Mouse (Mus musculus): ENCODE measurements at regions not wholly inside any gene's neighbourhood (a gene's known extent, or its start where the extent isn't known, plus 50 kb on each side); places are given as distances from the start of the nearest gene placed in this dataset.

DNA sequence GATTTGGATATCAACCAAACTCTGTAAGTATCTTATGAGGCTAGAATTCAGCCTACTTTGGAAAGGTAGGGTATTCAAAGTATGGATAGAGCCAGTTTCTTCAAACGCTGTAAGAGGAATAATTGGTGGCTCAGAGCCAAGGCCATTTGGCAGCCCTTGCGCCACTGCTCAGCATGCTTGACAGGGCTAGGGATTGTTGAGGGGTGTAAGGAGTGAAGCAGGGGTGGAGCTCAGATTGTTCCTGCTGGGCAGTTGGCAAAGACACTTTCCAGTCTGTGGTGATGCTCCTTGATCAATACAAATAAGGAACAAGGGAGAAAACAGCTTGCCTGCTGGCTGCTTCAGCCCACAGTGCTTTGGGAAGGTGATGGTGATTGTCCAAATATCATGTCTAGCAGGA lies 181.9 kb downstream of the Kcna5 start:
- no peak for DNase-seq (ENCODE audit: low spot score)

DNA sequence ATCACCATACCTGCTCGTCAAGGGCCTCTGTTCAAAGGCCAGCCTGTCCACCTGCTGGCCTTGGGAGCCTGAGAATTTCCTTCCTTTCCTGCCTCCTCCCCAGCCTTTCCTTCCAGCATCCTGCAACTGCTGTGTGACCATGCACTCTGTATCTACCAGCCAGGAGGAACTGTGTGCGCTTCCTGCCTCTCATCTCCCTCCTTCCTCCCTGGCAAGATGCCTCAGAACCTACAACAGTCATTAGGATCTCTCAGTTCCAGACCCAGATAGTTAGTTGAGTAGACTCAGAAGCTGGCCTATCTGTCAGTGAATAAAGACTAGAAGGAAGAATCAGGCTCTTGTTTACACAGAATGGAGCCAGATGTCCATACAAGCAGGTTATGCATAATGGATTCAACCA lies 183.8 kb upstream of the Ntf3 start:
- DNase-seq (ENCODE audit: low spot score): no peak

- DNase-seq (ENCODE audit: low spot score): no peak
These were observed 183.2 kb upstream of the Ntf3 start for GRCm38 (mm10) chr6:126349905-126350304.

DNA sequence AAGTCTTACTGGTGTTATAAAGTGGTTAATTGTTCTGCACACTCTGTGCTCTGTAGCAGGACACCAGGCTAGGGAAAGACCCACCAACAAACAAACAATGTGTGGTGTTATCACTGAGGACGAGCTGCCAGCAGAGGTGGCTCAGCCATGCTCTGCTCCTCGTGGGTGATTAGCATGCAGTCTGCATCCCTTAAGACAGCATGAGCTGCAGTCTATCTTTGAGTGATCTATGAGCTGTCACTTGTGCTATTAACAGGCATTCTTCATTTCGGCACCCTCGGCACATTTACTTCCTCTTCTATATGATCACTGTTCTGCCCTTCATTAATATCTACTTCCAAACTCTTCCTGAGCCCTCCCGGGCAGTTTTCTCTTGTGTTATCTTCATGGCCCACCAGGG lies 178.5 kb upstream of the Ntf3 start:
- no peak for DNase-seq (ENCODE audit: low spot score)

- DNase-seq (ENCODE audit: low spot score): no peak
These were observed 173.4 kb upstream of the Ntf3 start for GRCm38 (mm10) chr6:126340098-126340610.

GRCm38 (mm10) chr6:126337711-126338110 lies 171.0 kb upstream of the Ntf3 start:
- DNase-seq (ENCODE audit: low spot score): no peak

- no peak for DNase-seq (ENCODE audit: low spot score)
These were observed 167.5 kb upstream of the Ntf3 start for GRCm38 (mm10) chr6:126334258-126334657.

GRCm38 (mm10) chr6:126327187-126327586 lies 160.5 kb upstream of the Ntf3 start:
- DNase-seq (ENCODE audit: low spot score): no peak

DNA sequence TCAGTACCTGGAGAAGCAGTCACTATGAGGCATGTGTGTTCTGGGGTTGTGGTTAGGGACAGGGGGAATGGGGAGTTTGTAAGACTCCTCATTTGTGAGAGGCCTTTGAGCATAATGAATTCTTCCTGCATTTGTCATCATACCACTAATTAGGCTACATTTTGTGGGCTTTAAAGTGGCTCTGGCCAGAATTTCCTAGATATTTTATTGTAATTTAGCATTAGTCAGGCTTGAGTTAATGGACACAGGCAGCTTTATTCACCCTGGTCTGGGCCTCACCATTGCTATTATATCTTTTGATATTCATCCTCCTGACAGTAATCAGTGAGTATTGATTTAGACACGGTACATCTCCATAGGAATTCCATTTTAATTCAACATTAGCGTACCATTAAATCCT lies 151.8 kb upstream of the Ntf3 start:
- DNase-seq (ENCODE audit: low spot score): no peak

DNA sequence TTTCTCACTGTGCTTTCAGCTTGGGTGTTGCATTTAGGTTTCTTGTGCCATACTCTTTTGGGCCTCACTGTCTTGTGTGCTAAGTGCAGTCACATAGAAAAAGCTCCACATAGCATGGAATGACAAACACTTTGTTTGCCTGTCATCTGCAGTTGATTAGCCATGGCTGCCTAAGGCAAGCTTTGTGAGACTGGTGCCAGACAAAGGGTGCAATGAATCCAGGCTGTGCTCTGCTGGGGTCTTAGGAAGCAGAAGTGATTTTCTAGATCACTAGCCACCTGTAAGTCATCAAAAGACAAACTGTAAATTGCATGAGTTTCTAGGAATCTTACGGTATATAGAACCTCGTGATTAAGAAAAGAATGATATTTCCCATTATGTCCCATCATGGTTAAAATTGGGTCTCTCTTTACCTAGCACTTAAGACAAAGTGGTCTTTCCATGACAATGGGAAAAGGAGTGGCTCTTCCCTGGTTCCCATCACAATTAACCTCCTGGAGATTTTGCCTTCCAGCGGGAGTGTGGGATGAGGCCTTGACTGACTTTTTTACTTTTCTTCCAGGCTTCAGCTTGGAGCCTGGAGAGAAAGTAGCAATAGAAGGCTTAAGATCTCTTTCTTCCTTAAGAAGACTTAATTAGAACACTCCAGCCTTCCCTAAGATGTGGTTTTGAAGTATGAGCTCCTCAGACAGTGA lies 144.2 kb upstream of the Ntf3 start:
- DNase-seq (ENCODE audit: low spot score): no peak

GRCm38 (mm10) chr6:126303086-126303485 lies 136.4 kb upstream of the Ntf3 start:
- no peak for DNase-seq (ENCODE audit: low spot score)

GRCm38 (mm10) chr6:126291581-126291980 lies 124.9 kb upstream of the Ntf3 start:
- DNase-seq (ENCODE audit: low spot score): no peak

- no peak for DNase-seq (ENCODE audit: low spot score)
These were observed 120.5 kb upstream of the Ntf3 start for GRCm38 (mm10) chr6:126287166-126287565.

DNA sequence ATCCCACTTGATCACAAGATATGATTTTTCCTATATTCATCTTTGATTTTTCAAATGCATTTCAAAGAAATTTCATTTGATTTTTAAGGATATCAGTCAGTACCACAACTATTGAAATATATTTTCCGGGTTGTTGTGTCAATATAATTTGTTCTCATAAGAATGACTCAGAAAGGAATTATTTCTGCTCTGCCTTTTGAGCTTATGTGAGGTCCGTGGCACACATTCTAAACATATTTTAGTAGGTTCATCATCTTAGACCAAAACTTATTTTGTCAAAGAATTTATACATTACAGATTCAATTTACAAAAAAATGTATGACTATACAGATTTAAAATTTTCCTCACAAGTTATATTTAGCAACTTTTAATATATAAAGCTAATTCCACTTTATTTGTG lies 119.5 kb upstream of the Ntf3 start:
- no peak for DNase-seq (ENCODE audit: low spot score)

DNA sequence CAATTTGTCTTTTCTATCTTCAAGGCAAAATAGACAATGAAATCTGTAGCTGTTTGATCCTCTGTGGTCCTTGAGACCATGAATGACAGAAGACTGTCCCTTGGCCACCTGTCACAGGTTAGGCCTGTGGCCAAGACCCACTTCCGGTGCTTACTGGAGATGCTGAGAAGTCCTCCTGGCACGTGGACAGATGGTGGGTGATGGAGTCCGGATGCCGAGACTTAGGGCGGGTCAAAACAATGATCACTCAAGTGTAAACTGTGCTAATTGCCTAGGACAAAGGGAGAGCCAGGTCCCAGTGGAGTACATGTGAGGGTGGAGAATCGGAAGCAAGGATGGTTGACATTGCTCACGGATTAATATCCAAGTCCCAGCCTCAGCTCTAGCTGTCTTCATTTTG lies 117.7 kb upstream of the Ntf3 start:
- no peak for DNase-seq (ENCODE audit: low spot score)

DNA sequence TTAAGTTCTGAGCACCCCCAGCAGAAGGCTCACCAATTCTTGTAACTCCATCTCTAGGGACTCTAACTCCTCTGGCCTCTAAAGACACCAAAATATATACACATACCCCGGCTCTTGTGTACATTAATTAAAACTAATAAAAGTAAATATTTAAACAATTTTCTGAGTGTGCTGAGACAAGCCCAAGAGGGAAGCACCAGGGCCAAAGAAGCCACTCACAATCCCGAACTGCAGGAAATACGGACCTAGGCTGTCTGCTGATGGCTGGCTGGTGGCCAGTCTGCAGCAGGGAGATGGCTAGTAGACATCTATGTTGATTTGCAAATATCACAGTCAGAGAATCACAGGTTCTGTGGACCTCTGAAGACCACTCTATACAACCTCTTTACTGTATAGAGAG lies 113.6 kb upstream of the Ntf3 start:
- no peak for DNase-seq (ENCODE audit: low spot score)

DNA sequence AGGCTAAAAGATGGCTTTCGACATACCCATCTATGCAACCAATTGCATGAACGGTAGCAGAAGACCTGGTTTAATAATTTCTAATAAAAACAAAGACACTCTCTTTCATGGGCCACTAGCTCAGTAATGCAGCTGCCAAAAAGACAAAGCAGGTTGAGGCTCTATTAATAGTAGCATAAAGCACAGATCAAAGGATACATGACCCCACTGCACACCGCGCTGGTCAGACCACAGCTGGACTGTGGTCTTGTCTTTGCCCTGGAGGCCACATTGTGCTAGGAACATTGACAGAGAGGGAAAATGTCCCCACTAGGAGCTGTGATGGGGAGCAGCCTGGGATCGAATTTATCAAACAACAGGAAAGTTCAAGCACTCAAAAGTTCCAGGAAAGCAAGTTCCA lies 79.3 kb upstream of the Ntf3 start:
- no peak for DNase-seq (ENCODE audit: low spot score)

- no peak for DNase-seq (ENCODE audit: low spot score)
These were observed 78.7 kb upstream of the Ntf3 start for GRCm38 (mm10) chr6:126245431-126245830.

DNA sequence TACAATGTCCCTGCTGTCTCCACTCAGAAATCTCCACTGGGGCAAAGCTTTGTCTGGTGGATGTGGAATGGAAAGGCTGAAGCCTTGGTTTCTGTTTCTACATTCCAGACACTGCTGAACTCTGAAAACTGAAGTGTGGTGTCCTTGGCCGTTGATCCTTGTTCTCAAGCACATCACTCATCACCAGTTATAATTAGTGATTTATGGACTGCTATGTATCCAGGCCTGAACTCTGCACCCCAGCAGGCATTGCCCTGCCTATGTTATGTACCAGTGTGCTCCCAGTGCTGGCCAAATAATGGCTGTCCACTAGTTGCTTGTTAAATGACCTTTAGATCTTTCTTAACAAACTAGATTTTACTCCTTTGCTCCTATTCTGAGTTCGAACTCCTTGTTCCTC lies 75.6 kb upstream of the Ntf3 start:
- no peak for DNase-seq (ENCODE audit: low spot score)

DNA sequence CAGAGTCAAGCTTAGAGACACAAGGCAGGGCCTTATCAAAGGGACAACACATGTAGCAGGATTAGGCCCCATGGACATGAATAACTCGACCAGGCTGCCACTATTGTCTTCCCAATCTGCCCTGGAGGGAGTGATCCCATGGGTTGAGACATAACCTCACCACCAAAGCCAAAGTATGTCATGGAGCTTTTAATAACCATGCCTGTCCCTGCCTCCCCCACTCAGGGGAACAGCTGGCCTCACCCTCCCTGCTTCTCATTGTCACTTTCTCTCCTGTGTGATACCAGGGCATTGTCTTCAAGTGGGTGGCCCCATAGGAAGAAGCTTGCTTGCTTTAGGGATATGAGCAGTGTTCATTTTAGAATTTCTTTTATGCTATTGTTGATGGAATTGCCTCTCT lies 73.5 kb upstream of the Ntf3 start:
- no peak for DNase-seq (ENCODE audit: low spot score)
